Mouse (Mus musculus) gastrocnemius, postnatal 4 days (tissue): ENCODE measurements around the gene Lcmt1. TPM values are rescaled to one million over a fixed set of nuclear protein-coding genes. Genes with fewer than 3 reads are reported as not detected.

Source experiments
- DNase-seq, 2 experiments: peaks; one replicate each; pipeline ENCODE4 v3.0.0; 2021 to 2022; ENCODE audit warnings: low spot score in 2 of 2, mixed read lengths in 2 of 2
- total RNA-seq, 2 experiments: library from RNA; stranded (reverse); gene quantifications; 2 replicates each; pipeline ENCODE4 v1.2.3; 2021

The Lcmt1 gene
- total RNA-seq, 2 experiments from 2014 or later, result 28.9 to 32.6 TPM

DNA sequence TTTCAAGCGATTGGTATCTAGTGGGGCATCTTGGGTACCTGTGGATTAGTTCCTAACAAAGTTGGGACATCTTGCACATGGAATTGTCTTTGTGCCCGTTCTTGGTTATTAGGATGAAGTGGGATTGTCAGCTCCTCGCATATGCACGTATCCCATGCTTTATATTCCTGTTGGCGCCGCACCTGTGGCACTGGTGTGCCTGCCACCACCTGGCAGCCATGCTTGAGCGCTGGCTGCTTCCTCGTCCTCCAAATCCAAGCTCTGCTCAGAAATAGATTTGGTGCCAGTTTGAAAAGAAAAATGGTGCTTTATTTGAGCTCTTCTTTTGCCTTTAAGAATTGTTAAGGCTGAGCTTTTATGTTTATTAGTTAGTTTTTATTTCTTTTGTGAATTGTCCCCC is 28.3 kb downstream of the Lcmt1 start:
- DNase-seq, result no peak

DNA sequence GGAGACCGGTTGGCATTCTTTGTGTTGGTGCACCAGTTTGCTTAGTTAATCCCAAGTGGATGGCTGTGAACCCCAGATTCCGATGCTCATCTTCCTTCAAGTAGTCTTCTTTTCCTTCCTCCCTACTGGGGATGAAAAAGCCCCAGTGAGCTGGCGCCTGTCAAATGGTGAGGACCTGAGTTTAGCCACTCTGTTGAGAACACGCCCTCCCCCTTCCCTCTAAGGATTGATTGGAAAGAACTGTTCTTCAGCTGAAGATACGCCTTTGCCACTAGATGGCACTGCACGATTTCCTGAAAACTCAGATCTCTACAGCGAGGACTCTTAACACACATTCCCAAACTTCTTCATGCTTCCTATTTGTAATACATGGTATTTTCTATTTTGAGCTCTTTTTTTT is 29.2 kb downstream of the Lcmt1 start:
- DNase-seq, result peak in 1 of 2 experiments; percentile 29

DNA sequence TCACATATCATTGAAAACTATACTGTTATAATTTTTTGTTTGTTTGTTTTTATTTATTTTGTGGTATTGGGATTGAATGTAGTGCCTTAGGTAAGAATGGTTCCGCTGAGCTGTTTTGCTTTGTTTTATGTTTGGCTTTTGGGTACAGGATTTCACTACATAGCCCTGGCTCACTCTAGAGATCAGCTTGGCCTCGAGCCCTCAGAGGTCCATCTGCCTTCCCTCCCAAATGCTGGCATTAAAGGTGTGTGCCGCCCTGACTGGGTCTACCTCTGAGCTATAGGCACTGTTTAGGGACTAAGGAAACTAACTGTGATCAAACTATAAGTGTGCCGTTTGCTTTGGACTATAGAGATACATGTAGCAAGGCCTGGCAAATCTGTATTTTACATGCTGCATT is 29.7 kb downstream of the Lcmt1 start:
- no peak for DNase-seq

DNA sequence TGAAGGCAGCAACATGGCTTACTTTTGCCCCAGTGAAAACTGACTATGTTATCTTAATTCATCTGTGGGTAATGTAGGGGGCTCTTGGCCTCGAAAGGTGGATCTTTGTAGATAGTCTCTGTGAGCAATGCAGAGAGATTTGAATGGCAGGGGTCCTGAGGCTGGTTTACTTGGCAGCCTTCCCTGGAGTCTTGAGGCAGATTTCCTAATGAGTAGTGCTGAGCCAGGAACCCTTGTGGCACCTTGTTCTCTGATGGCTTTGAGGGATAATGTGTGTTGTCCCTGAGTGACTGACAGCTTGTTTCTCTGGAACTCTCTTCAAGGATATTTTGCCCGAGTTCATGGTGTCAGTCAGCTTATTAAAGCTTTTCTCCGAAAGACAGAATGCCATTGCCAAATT is 31.5 kb downstream of the Lcmt1 start:
- no peak for DNase-seq

DNA sequence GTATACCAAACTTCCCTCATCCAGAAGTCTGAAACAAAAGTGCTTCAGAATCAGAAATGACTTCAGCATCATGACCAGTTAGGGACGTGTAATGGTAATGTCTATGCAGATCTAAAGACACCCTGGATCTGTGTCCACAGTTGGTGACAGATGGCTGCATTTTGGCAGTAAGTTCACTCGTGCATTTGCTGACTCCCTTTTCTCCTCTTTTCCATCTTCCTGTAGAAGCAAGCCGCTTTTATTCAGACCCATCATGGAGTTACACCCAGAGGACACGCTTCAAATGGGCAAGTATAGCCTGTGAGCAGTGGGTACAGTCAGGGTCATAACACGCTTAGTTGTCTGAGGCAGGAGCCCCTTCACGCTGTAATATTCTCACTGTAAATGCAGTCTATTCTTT is 34.6 kb downstream of the Lcmt1 start:
- no peak for DNase-seq

DNA sequence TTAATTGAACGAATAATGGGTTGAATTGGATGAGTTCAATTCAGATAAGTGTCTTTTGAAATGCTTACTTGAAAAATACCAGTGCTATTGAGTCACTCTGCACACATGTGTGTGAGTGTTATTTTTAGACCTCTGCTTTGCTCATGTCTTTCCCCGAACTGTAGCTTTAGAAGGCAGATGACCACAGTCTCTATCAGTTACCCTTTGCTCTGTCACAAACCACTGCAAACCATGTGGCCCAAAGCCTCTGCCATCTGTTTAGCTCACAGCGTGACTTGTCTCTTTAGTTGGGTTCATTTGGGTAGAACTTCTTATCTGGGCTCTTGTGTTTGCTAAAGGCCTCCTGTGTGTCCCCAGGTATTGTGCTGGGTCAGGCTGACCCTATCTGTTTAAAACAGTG is 36.0 kb downstream of the Lcmt1 start:
- DNase-seq, result no peak

DNA sequence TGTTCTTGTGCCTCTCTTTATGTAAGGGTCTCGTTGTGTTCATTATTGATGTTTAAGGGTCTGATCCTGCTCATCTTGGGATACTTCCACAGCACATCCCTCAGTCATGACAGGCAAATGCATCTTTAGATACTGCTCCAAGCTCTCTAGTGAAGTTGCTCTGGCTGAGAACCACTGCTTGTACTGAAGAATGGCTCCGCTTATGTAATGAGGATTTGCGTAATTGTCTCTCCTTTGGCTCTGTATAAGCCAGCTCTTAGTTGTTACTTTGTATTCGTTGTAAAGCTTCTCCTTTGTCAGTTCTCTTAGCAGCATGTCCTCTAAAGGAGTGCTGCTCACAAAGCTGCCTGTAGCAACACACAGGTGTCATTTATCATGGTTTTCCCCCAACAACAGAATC is 37.4 kb downstream of the Lcmt1 start:
- no peak for DNase-seq

DNA sequence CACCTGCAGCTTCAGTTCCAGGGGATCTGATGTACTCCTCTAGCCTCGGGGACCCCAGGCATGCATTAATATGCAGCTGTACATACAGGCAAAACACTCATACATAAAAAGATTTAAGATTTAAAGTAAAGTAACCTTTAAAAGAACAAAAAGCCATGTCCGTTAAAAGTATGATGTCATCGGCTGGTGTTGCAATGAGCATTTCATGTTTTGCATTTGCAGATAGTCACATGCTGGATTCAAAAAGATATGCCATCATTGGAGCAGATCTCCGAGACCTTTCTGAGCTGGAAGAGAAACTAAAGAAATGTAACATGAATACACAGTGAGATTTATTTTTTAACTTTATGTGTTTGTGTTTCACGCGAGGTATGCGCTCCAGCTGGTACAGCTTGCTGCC is 40.9 kb downstream of the Lcmt1 start:
- no peak for DNase-seq

DNA sequence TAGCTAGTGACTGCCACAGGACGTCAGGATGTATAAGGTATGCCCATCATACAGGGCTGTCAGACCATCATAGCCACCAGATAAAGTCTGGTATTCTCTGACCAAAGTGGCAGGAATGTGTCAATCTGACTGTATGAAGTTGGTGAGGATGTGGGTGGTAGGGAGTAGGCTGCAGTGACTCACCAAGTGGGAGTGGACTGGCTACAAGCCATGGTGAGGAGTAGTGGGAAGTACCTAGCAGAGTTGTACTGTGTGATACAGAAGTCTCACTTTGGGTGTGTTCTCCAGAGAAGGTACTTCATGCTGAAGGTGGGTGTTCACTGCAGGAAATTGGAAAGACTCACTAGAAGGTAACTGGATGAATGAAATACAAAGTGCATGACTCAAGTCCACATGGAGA is 41.5 kb downstream of the Lcmt1 start:
- no peak for DNase-seq

DNA sequence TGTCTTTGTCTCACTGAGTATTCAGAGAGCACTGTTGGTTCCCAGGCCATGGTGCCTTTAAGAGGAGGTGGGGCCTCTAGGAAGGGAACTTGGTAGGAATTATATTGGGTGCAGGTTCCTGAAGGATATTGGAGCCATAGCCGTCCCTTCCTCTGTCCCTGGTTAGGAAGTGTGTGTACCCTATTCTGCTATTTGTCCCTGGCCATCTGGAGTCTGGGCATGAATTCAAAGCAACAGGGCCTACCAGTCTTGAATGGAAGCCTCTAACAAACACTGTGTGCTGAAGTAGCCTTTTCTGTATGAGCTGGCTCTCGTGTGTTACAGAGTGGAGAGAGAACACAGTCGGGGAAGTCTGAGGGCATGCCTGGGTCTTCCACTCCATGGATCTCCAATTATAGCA is 42.6 kb downstream of the Lcmt1 start:
- DNase-seq, result no peak

DNA sequence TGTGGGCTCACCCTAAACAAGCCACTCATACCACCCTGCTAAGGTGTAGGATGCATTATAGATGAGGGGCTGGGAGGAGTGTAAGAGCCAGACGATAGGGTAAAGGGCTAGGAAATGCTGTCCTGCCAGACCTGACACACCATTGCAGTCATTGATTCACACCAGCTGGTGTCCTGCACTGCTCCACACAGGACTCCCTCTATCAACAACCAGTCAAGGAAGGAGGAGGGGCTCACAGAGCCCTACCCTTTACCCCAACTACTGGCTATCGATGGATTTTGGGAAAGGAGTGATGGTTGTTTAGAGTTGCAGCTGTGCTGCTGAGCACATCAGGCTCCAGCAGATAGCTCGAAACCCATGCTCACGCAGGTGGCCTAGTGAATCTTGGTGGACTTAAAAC is 47.2 kb downstream of the Lcmt1 start:
- no peak for DNase-seq

DNA sequence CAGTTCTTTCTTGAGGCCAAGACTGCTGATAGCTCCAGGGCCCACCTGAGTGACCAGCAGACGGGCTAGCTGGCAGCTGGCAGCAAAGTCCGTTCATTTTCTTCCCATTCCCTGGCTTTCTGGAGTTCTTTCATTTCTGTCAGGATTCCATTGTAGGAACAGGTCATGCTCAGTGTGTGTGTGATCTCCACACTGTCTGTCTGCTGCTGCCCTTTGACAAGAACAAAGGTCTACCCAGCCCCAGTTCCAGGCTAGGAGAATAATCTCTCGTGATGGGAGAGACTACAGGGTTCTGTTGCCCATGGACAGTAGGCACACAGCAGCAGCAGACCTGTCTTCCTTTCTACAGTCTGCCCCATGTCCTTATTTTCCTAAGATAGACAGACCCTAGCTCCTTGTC is 48.1 kb downstream of the Lcmt1 start:
- no peak for DNase-seq

DNA sequence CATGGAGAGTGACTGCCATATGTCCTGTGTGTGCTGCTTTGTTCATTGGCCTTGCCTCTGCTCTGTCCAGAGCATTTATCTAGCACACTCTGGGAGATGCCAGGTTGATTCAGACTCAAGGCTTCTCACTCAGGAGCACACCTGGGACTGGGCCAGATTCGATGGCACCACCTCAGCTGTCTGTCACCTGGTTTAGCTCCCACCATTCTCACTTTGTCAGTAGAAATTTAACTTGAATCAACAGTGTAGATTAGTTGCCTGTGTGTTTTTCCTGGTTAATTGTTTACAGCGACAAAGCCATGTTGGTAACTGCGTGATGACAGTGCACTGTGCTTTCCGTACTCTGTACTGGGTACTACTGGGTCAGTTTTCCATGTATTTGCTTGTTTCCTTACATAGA is 50.4 kb downstream of the Lcmt1 start:
- no peak for DNase-seq

DNA sequence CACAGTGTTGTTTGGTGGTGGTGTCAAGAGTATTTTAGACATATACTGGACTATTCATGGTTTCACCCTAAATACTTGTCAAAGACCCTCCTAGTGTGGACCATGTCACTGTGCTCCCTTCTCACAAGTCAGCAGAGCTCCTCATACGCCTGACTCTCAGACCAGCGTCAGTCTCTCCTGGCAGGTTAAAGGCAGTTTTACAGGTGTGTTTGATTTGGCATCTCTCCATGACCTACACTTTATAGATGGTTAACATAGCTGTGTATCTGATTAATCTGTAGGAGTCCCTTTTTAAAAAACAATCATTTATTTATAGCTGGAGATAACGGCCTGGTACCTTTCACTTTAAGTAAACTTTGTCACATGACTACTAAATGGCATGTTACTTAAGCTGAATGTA is 52.4 kb downstream of the Lcmt1 start:
- DNase-seq, result no peak

DNA sequence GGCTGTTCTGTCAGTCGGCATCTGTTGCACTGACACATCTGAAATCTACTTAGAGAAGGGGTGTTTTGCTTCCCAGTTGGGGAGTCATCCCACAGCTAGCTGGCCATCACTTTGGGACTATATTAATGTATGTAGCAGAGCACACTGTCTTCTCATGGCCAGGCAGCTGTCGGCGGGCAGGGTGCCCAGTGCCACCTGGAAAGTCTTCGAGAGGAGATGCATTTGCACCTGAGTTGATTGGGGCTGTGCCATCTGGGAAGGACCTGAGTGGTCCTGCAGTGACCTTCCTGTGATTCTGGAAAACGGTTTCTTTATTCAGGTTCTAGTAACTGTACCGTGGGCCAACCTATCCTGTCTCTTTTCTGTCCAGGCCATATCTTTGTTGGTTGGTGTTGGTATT is 54.7 kb downstream of the Lcmt1 start:
- DNase-seq, result no peak

DNA sequence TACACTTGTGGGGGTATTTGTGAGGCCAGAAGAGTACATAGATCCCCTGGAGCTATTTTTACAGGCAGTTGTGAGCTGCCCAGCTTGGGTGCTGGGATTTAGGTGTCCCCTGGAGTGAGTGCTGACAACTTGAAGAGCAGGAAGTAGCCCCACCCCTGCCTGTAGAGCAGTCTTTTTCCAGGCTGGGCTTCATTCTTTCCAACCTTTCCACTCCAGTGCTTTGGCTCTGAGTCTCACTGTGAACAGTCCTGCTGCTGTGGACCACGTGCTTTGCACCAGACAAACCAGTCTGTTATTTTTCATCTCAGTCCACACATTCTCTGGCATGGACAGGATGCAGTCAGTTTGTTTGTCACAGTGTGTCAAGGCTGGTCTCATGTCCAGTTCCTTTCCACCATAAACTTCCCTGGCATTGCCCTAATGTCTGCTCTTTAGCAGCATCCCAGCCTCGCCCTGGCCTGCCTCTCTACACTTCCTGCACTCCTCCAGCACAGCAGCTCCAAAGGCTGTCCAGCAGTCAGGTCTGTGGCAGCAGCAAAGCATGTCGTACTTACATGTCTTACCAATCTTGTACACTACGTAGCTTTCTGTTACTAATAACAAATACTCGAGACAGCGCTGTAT is 55.7 kb downstream of the Lcmt1 start:
- no peak for DNase-seq

DNA sequence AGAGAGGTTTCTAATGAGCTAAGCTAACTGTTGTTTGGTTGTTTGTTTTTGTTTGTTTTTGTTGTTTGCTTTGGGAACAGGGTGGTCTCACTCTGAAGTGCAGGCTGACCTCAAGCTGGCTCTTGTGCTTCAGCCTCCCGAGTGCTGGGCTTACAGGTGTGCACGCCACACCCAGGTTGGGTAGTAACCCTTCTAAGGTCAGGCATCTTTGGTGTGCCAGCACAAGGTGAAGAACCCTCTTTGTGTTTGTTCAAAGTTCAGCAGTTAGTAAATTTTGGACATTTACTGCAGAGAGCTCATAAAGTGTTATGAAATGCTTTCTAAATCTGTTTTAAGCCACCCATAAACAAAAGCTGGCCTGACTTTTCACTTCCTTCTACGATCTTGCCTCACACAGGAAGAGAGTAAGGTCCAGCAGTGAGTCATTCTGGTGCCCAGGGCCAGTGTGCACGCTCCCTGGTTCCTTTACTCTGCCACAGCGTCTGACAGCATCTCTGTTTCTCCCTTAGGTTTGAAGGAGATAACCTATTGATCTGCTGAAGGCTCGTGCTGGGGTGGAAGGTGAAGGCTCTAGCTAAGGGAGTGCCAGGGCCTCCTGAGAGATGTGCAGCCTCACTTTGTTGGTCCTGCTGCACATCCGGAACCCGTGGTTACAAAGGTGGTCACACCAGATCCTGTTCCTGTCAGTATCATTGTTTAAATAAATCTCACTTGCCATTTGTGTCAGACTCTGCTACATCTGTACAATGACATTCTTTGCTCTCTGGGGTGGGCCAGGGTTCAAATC is 60.2 kb downstream of the Lcmt1 start:
- DNase-seq, result no peak

DNA sequence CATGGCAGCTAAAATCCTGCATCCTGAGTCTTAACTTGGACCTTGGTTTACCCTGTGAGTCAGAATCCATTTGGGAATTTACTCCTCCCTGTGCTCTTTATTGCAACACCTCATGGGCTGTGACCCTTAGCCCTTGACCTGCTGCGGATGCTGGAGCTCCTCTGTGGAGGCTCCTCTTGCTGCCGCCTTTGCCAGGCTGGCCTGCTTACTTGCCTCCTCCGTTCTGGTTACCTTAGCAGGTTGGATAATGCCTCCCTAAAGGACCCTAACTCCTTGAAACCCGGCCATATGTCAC is 60.8 kb downstream of the Lcmt1 start:
- no peak for DNase-seq

DNA sequence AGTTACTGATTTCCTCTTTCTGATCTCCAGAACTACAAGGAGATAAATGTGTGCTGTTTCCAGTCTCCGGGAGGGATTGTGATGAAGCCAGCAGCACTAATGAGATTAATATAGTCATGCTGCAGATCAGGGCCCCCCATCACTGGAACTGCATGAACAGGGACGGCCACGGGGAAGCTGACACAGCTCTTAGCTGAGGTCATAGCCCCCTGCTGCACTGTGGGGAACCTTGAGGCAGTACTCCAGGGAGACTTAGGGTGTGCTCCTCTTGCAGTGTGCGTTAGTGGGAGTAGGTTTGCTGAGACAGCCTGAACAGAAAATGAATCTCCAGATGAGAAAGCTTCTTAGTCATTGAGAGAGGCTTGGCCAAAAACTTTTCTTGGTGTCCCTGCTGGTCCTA is 61.6 kb downstream of the Lcmt1 start:
- DNase-seq, result no peak

DNA sequence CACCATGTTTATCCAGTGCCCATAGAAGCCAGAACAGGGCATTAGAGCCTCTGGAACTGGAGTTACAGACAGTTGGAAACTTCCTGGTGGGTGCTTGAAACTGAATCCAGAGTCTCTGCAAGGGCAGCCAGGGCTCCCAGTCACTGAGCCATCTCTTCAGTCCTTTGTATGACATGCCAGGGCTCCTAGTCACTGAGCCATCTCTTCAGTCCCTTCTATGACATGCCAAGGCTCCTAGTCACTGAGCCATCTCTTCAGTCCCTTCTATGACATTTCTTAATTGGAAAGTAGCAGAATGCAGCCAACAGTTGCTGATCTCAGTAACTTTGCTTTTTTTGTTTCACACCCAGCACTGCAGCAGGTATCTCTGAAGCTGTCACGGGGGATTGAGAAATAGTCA is 72.5 kb downstream of the Lcmt1 start:
- DNase-seq, result no peak

DNA sequence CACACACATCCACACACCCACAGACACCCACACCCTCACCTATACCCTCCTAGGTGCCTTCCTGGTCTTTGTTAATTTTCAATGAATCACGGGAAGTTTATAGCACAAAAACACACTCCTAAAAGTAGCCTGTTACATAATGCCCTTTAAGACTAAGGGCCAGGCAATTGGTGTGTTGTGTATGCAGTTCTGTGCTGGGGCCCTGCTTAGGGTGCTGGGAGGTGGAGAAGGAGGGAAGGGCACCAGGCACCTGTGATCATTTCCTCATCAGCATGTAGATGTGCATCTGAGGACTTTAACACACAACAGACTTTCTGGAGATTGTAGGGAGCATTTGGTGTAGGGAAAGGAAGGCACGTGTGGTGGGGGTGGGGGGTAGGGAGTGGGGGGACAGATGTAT is 79.2 kb downstream of the Lcmt1 start:
- no peak for DNase-seq

DNA sequence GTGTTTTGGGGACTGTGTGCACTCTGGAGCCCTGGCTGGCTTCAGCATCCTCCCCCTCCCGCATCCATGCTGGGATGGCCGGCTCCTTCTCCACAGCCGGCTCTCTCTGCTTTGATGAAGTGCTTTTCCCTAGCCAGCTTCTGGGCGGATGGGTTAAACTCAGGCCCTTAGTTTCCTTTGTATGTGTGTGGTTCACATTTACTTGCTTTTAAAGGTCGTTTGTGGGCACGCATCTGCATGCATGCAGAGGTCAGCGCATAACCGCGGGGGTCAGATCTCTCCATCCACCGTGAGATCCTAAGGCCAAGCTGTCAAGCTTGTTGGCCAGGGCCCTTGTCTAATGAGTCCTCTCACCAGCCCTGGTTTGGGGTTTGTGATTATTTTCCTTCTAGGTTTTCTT is 80.1 kb downstream of the Lcmt1 start:
- no peak for DNase-seq

DNA sequence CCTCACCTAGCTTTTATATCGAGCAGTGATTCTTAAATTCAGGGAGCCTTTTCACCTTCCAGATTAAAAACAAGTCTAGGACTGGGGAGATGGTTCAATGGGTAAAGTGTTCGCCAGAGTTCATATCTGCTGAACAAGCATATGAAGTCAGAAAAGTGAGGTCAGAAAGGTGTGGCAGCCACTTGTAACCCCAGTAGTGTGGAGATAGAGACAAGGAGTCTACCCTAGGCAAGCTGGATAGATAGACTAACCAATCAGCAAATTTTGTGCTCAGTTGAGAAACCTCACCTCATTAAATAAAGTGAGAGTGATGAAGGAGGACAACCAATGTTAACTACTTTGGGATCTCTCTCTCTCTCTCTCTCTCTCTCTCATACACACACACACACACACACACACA is 80.9 kb downstream of the Lcmt1 start:
- no peak for DNase-seq

DNA sequence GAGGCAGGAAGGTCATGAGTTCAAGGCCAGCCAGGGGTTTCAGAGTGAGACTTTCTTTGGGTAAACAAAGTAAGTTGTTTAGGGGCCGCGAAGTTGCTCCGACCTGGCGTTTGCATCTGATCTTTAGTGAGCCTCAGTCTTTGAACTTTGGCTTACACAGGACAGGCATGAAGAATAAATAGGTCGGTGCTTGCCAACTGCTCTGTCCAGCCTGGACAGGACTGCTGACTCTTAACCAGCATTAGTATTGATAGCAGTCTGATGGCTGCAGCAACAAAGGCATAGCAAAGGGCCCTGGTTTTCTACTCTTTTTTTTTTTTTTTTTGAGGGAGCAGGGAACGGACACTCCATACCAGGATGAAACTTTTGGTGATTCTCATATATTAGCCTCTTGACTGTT is 83.0 kb downstream of the Lcmt1 start:
- no peak for DNase-seq
